Mouse (Mus musculus) limb, embryonic 14.5 days (tissue): ENCODE data around the gene Dhdh. TPM values are rescaled to one million over a fixed set of nuclear protein-coding genes. Genes with fewer than 3 reads are reported as not detected.
"Not testable (repeated sequence)": the region's sequence is repeated elsewhere in the genome, so short reads cannot be mapped to it uniquely, and the experiment has no call there.

ENCODE experiments used
- ATAC-seq: fragments of 200-750 bp; cut with Nextera tagmentation; 2 replicates; pipeline ENCODE4 v1.8.0; 2017; ENCODE audit warnings: low read depth, moderate number of reproducible peaks, moderate TSS enrichment; ENCODE audit not compliant: low FRiP score
- DNase-seq: peaks from one replicate; pipeline ENCODE4 v3.0.0-alpha.2; 2015; ENCODE audit warnings: low spot score
- H3K27ac ChIP-seq: fragments of 300-500 bp; sonication (generic); replicated peaks from 2 replicates; pipeline ENCODE4 v1.5.1; 2014; ENCODE audit warnings: low read depth, mild to moderate bottlenecking, low read length, moderate library complexity, mixed read lengths
- H3K27me3 ChIP-seq: fragments of 300-500 bp; sonication (generic); 2 replicates; pipeline ENCODE4 v1.6.1; 2014; ENCODE audit warnings: low read length, mixed read lengths; ENCODE audit not compliant: control insufficient read depth, insufficient read depth
- H3K36me3 ChIP-seq: fragments of 300-500 bp; sonication (generic); 2 replicates; pipeline ENCODE4 v1.6.1; 2014; ENCODE audit warnings: mild to moderate bottlenecking, low read length, moderate library complexity, mixed read lengths; ENCODE audit not compliant: control insufficient read depth, insufficient read depth
- H3K4me1 ChIP-seq: fragments of 300-500 bp; sonication (generic); 2 replicates; pipeline ENCODE4 v1.6.1; 2014; ENCODE audit warnings: antibody characterized with exemption, low read length, mixed read lengths; ENCODE audit not compliant: control insufficient read depth, insufficient read depth
- H3K4me2 ChIP-seq: fragments of 300-500 bp; sonication (generic); replicated peaks from 2 replicates; pipeline ENCODE4 v1.6.1; 2014; ENCODE audit warnings: low read depth, mild to moderate bottlenecking, low read length, moderate library complexity; ENCODE audit not compliant: severe bottlenecking
- H3K4me3 ChIP-seq: fragments of 300-500 bp; sonication (generic); replicated peaks from 2 replicates; pipeline ENCODE4 v1.5.1; 2014; ENCODE audit warnings: low read length
- H3K9ac ChIP-seq: fragments of 300-500 bp; sonication (generic); 2 replicates; pipeline ENCODE4 v1.6.1; 2014; ENCODE audit warnings: mild to moderate bottlenecking, low read depth, low read length, moderate library complexity; ENCODE audit not compliant: severe bottlenecking
- H3K9me3 ChIP-seq: fragments of 300-500 bp; sonication (generic); 2 replicates; pipeline ENCODE4 v1.6.1; 2016; ENCODE audit warnings: low read length; ENCODE audit not compliant: control insufficient read depth
- POLR2A ChIP-seq: fragments of 200-500 bp; IDR thresholded peaks from 2 replicates; pipeline ENCODE4 v1.8.0; 2012; ENCODE audit warnings: inconsistent platforms, mild to moderate bottlenecking, moderate library complexity, borderline replicate concordance; ENCODE audit not compliant: insufficient read depth, insufficient read length; ENCODE audit errors: extremely low read depth
- WGBS: fragments of 180-500 bp; shearing (Covaris S2); extraction: QIAGEN DNeasy Blood & Tissue Kit; methylation state at CpG from one replicate; pipeline ENCODE4 v1.1.7; 2014; 5-methylcytosine and 5-hydroxymethylcytosine counted together
- polyA plus RNA-seq, 2 experiments: library from polyadenylated mRNA; depleted of rRNA in 1 of 2; stranded (reverse) in 1 of 2; unstranded in 1 of 2; fragments of >200 nt; fragmentation: Nextera tagmentation in 1 of 2; extraction: Ambion mirVana in 1 of 2; gene quantifications; 2 replicates each; pipeline versions ENCODE4 v1.2.1 to v1.2.3; 2012 to 2014

Gene Dhdh
- polyA plus RNA-seq (2012; rRNA removed), result 2.4 and 2.9 TPM in 2 replicates
- polyA plus RNA-seq (2014; fragmentation: Nextera tagmentation; extraction: Ambion mirVana), result 2.0 and 2.6 TPM in 2 replicates

- ATAC-seq (peak; percentile 24), DNase-seq (peak; percentile 8)
- peaks cover 19% of the 10 kb centered on the region for H3K36me3 ChIP-seq
- TF ChIP-seq POLR2A, result no peak
- H3K9me3 ChIP-seq, result no peaks in the 10 kb centered on the region
- H3K4me3 ChIP-seq, result peak within 1 kb of the TSS; percentile 37
- H3K4me2 ChIP-seq, result peak within 1 kb of the TSS; percentile 64
- WGBS, result 11% methylated on average over 35 of the region's 38 CpGs
- no peaks in the 10 kb centered on the region for H3K27me3 ChIP-seq
- peak within 1 kb of the TSS; percentile 61 for H3K27ac ChIP-seq
- H3K9ac ChIP-seq, result peak within 1 kb of the TSS; percentile 54
- peaks cover 14% of the 10 kb centered on the region for H3K4me1 ChIP-seq
Measured at GRCm38 (mm10) chr7:45488293-45489204, at the start of gene Dhdh. Dhdh (minus strand) TSS chr7:45488805.

- no peak for TF ChIP-seq POLR2A
- Histone ChIP-seq H3K4me1 (no peaks in the 10 kb centered on the region; the same call in 1 of the 2 replicates), H3K27ac (no peak overlapping the region), H3K9me3 (no peaks in the 10 kb centered on the region), H3K36me3 (no peaks in the 10 kb centered on the region), H3K9ac (peak overlapping the region; percentile 57), H3K4me3 (peak overlapping the region; percentile 46), H3K27me3 (no peaks in the 10 kb centered on the region), H3K4me2 (peak overlapping the region; percentile 73)
- DNase-seq, result no peak
- WGBS, result 80% methylated on average over 10 of the region's 10 CpGs
- ATAC-seq, result no peak
Measured at GRCm38 (mm10) chr7:45537602-45538001, 49.0 kb upstream of the Dhdh start.

- DNase-seq, result no peak
Measured at GRCm38 (mm10) chr7:45535676-45536075, 47.1 kb upstream of the Dhdh start.

DNA sequence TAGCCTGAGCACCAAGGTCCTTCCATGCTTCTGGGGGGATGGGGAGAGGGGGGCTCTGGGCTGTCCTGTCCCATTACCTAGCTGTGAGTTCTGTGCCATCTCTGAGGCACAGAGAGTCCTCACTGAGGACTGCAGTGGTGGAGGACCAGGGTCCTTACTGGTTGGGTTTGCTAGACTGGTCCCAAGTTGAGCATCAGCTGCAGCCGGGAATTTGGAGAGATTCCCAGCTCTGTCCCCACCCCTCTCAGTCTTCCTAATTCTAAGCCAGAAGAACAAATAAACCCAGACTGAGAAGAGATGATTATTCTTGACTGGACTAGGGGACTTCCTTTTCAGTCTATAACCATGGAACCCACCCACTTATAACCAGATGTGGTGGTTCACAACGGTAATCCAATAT, 42.0 kb upstream of the Dhdh start:
- H3K9ac ChIP-seq, result no peak overlapping the region
- no peaks in the 10 kb centered on the region for H3K36me3 ChIP-seq
- TF ChIP-seq POLR2A, result no peak
- H3K9me3 ChIP-seq, result no peaks in the 10 kb centered on the region
- H3K27ac ChIP-seq, result no peak overlapping the region
- 70% methylated on average over 2 of the region's 2 CpGs for WGBS
- H3K4me3 ChIP-seq, result no peak overlapping the region
- DNase-seq (no peak), ATAC-seq (no peak)
- peaks cover 8% of the 10 kb centered on the region; the same call in 1 of the 2 replicates for H3K4me1 ChIP-seq
- H3K27me3 ChIP-seq, result no peaks in the 10 kb centered on the region
- H3K4me2 ChIP-seq, result peak overlapping the region; percentile 29

More at GRCm38 (mm10) chr7:45535676-45536075, 47.1 kb upstream of the Dhdh start:
- Histone ChIP-seq H3K4me1 (no peaks in the 10 kb centered on the region; the same call in 1 of the 2 replicates), H3K4me3 (no peak overlapping the region), H3K4me2 (no peak overlapping the region), H3K36me3 (no peaks in the 10 kb centered on the region), H3K9ac (no peak overlapping the region), H3K9me3 (no peaks in the 10 kb centered on the region), H3K27me3 (no peaks in the 10 kb centered on the region), H3K27ac (no peak overlapping the region)
- no peak for ATAC-seq
- WGBS, result 69% methylated on average over 1 of the region's 1 CpGs
- no peak for TF ChIP-seq POLR2A

DNA sequence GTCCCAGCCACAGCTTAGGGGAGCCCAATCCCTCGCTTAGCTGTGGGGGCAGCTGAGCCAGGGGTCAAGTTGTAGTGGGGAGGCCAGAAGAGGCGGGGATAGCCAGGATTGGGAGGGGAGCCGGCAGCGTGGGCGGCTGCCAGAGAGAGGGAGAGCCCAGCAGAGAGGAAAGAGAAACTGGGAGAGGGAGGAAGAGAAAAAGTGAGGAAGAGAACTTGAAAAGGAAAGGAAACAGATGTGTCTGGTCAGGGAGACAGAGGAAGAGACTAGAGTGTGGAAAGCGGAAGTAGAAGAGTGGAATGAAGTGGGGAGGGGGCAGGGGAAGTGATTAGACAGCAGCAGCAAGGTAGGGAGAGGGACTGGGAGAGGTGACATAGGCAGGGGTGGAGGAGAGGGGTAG, 40.9 kb upstream of the Dhdh start:
- H3K9me3 ChIP-seq, result no peaks in the 10 kb centered on the region
- no peak overlapping the region for H3K4me3 ChIP-seq
- DNase-seq, result no peak
- H3K27me3 ChIP-seq, result no peaks in the 10 kb centered on the region
- no peak overlapping the region for H3K9ac ChIP-seq
- peaks cover 3% of the 10 kb centered on the region; the same call in 1 of the 2 replicates for H3K36me3 ChIP-seq
- no peak for TF ChIP-seq POLR2A
- H3K27ac ChIP-seq, result no peak overlapping the region
- WGBS, result 21% methylated on average over 6 of the region's 6 CpGs
- H3K4me1 ChIP-seq, result peaks cover 17% of the 10 kb centered on the region; the same call in 1 of the 2 replicates
- H3K4me2 ChIP-seq, result 0 out of 2 replicates have a peak overlapping the region, but pooled peaks have one; percentile 7
- no peak for ATAC-seq

- peaks cover 15% of the 10 kb centered on the region for H3K36me3 ChIP-seq
- WGBS, result 88% methylated on average over 6 of the region's 6 CpGs
Measured at GRCm38 (mm10) chr7:45527169-45527568, 38.6 kb upstream of the Dhdh start.

More at GRCm38 (mm10) chr7:45527169-45527568, 38.6 kb upstream of the Dhdh start:
- not testable (repeated sequence) for H3K27me3 ChIP-seq, H3K4me2 ChIP-seq, H3K9ac ChIP-seq, H3K9me3 ChIP-seq, H3K27ac ChIP-seq, DNase-seq, H3K4me3 ChIP-seq, ATAC-seq
- H3K4me1 ChIP-seq, result peaks cover 21% of the 10 kb centered on the region
